Mouse (Mus musculus) G1E-ER4 (cell line): Measurements from ENCODE around the gene Rcor1. TPM values are rescaled to one million over a fixed set of nuclear protein-coding genes. Genes with fewer than 3 reads are reported as not detected.

Experiments used
- GATA1 ChIP-seq: IDR thresholded peaks from one replicate; pipeline ENCODE4 v1.8.0; 2012; ENCODE audit warnings: low read length, inconsistent platforms
- polyA plus RNA-seq: library from polyadenylated mRNA; stranded (reverse); fragments of >175 nt; gene quantifications from 2 replicates; pipeline ENCODE4 v1.2.3, GENCODE M21; 2012

Rcor1 gene
- 47.2 and 54.2 TPM in 2 replicates for polyA plus RNA-seq

- no peak for TF ChIP-seq GATA1
Observed at GRCm38 (mm10) chr12:111038976-111039612, at the start of gene Rcor1. Gene Rcor1, plus strand, starts transcription at chr12:111039351.

GRCm38 (mm10) chr12:110989409-110989808 lies 49.7 kb upstream of the Rcor1 start:
- no peak for TF ChIP-seq GATA1

- TF ChIP-seq GATA1, result no peak
Observed at GRCm38 (mm10) chr12:110990500-110990899, 48.7 kb upstream of the Rcor1 start.

- no peak for TF ChIP-seq GATA1
Observed at GRCm38 (mm10) chr12:110991361-110992127, 47.6 kb upstream of the Rcor1 start.

GRCm38 (mm10) chr12:110992128-110992553 lies 47.0 kb upstream of the Rcor1 start:
- no peak for TF ChIP-seq GATA1

GRCm38 (mm10) chr12:110992771-110993170 lies 46.4 kb upstream of the Rcor1 start:
- no peak for TF ChIP-seq GATA1

GRCm38 (mm10) chr12:110993226-110993625 lies 45.9 kb upstream of the Rcor1 start:
- TF ChIP-seq GATA1, result no peak

- no peak for TF ChIP-seq GATA1
Observed at GRCm38 (mm10) chr12:110994666-110995065, 44.5 kb upstream of the Rcor1 start.

- no peak for TF ChIP-seq GATA1
Observed at GRCm38 (mm10) chr12:110998092-110998491, 41.1 kb upstream of the Rcor1 start.

- TF ChIP-seq GATA1, result no peak
Observed at GRCm38 (mm10) chr12:110999820-111000219, 39.3 kb upstream of the Rcor1 start.

- TF ChIP-seq GATA1, result no peak
Observed at GRCm38 (mm10) chr12:111000956-111001355, 38.2 kb upstream of the Rcor1 start.

- TF ChIP-seq GATA1, result no peak
Observed at GRCm38 (mm10) chr12:111004142-111004541, 35.0 kb upstream of the Rcor1 start.

- TF ChIP-seq GATA1, result no peak
Observed at GRCm38 (mm10) chr12:111005803-111006202, 33.3 kb upstream of the Rcor1 start.

- TF ChIP-seq GATA1, result no peak
Observed at GRCm38 (mm10) chr12:111006339-111006738, 32.8 kb upstream of the Rcor1 start.

- no peak for TF ChIP-seq GATA1
Observed at GRCm38 (mm10) chr12:111007134-111008103, 31.7 kb upstream of the Rcor1 start.
